Comparison of ENCODE assay signal across 22 mouse cellular contexts in the genomic region with DNA sequence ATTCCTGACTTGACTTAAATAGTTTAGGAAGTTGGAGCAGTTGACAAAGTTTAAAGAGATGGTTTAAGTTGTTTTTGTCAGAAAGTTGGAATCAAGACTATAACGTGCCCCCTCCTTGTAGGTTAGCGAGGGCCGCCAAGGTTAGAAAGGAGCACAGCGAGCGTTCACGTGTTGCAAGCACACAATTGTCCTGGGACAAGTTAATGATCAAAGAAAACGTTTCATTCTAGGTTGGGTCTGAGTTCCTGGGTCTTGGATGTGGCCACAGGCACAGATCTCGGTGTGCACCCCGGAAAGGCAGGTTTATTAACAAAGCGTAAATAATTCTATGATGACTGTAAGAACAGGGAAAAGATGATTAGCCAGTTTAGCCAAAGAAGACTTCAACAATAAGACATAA.
A peak's percentile ranks its signal among the peaks of the same experiment; 100 is the strongest.
DNase-seq lines count a peak whose midpoint lies in the region; TF ChIP-seq lines count a peak whose summit lies in the region.
"Had no signal": no experiment of that assay in that cellular context is flagged by ENCODE, and none has a peak within 500 bp of the region (broad histone marks: within the 10 kb centered on the region; RNA-seq: fewer than 3 reads in every experiment).

No protein-coding gene starts in this region.

- H3K27me3 ChIP-seq in kidney, adult 2 months (replicated peaks; ENCODE audit: control insufficient read depth, insufficient read depth, low read length), result no peaks in the 10 kb centered on the region
- H3K27me3 ChIP-seq in liver, adult 2 months (ENCODE audit: control insufficient read depth, insufficient read depth, low read length), result no peaks in the 10 kb centered on the region
- H3K27me3 ChIP-seq: CH12.LX; embryonic facial prominence, embryonic 12.5 days; forebrain, embryonic 13.5 days; forebrain, embryonic 15.5 days; Patski had no signal

- H3K4me1 ChIP-seq in kidney, adult 2 months (ENCODE audit: control insufficient read depth, insufficient read depth, low read length), result no peaks in the 10 kb centered on the region
- peaks cover 13% of the 10 kb centered on the region for H3K4me1 ChIP-seq in liver, adult 2 months (ENCODE audit: control insufficient read depth, insufficient read depth, low read length)
- H3K4me1 ChIP-seq: embryonic facial prominence, embryonic 12.5 days had no signal

- H3K27ac ChIP-seq in kidney, adult 2 months (ENCODE audit: insufficient read depth, low read depth, low read length), result no peak overlapping the region
- H3K27ac ChIP-seq in liver, adult 2 months (replicated peaks; ENCODE audit: insufficient read depth, low read depth, low read length), result no peak overlapping the region
- H3K27ac ChIP-seq: embryonic facial prominence, embryonic 10.5 days; embryonic facial prominence, embryonic 12.5 days; forebrain, embryonic 13.5 days; forebrain, embryonic 15.5 days had no signal

- 40% methylated on average over 10 of the region's 10 CpGs for WGBS in kidney, adult 2 months
- 25% methylated on average over 10 of the region's 10 CpGs for WGBS in liver, adult 2 months

- H3K9ac ChIP-seq in liver, adult 2 months (ENCODE audit: low read depth, low read length), result no peak overlapping the region
- H3K9ac ChIP-seq: embryonic facial prominence, embryonic 12.5 days; forebrain, embryonic 13.5 days; forebrain, embryonic 15.5 days had no signal

- no peak for TF ChIP-seq POLR2A in kidney, adult 2 months (IDR thresholded peaks at IDR 0.05; ENCODE audit: low read depth, low read length)
- no peak for TF ChIP-seq POLR2A in liver, adult 2 months (IDR thresholded peaks at IDR 0.05; ENCODE audit: extremely low read depth, insufficient read depth, low read length)

- H3K36me3 ChIP-seq in kidney, adult 2 months (ENCODE audit: control insufficient read depth, insufficient read depth, low read length), result no peaks in the 10 kb centered on the region
- H3K36me3 ChIP-seq in liver, adult 2 months (ENCODE audit: control insufficient read depth, insufficient read depth, low read length), result no peaks in the 10 kb centered on the region
- H3K36me3 ChIP-seq: embryonic facial prominence, embryonic 10.5 days; embryonic facial prominence, embryonic 12.5 days; forebrain, embryonic 15.5 days; G1E had no signal

- H3K4me3 ChIP-seq in kidney, adult 2 months (ENCODE audit: insufficient read depth, low read depth, low read length), result no peak overlapping the region
- no peak overlapping the region for H3K4me3 ChIP-seq in liver, adult 2 months (ENCODE audit: insufficient read depth, low read depth, low read length)
- H3K4me3 ChIP-seq: embryonic facial prominence, embryonic 10.5 days; embryonic facial prominence, embryonic 12.5 days; forebrain, embryonic 13.5 days; forebrain, embryonic 15.5 days had no signal

- no peaks in the 10 kb centered on the region for H3K79me2 ChIP-seq in liver, adult 2 months (ENCODE audit: control insufficient read depth, insufficient read depth, low read length)

- no peak for TF ChIP-seq CTCF in kidney, adult 2 months (conservative IDR thresholded peaks at IDR 0.05; ENCODE audit: insufficient read depth, insufficient read length, low read depth, low read length)
- TF ChIP-seq CTCF in liver, adult 2 months (IDR thresholded peaks at IDR 0.05; ENCODE audit: low read depth, low read length), result no peak

- peak; percentile 58 for DNase-seq in kidney, adult 2 months
- DNase-seq in kidney, adult 11 months, result no peak
- peak; percentile 36 to 47 for DNase-seq in kidney, postnatal 25 days
- no peak for DNase-seq in kidney, postnatal 10 days
- peak; percentile 83 for DNase-seq in liver, adult 2 months (ENCODE audit: extremely low read depth, low read depth, low spot score)
- no peak for DNase-seq in liver
- DNase-seq: adrenal gland, adult 8-10 months; adrenal gland, postnatal 14 days; adrenal gland, postnatal 36 days; B cell, adult 2 months; cerebellum, adult 11-12 months; cerebellum, adult 2 months; cerebellum, adult 9-10 months; cerebellum, postnatal 10 days; cerebellum, postnatal 25 days had no signal

Comparison
In these comparisons a context has a peak if more than half of its experiments do, and no peak if none do; other contexts are left out.
1. DNase-seq: peak in kidney, adult 2 months (single experiment), kidney, postnatal 25 days (2 of 2) and liver, adult 2 months (single experiment); none in kidney, adult 11 months (single experiment), kidney, postnatal 10 days (single experiment) and liver (single experiment).